18 mouse cellular contexts compared by ENCODE assay signal in genomic region chr2:129587241-129587640, GRCm38 (mm10). TPM values are rescaled to one million over a fixed set of nuclear protein-coding genes. Genes with fewer than 3 reads are reported as not detected.
"Had no signal": no experiment of that assay in that cellular context is flagged by ENCODE, and none has a peak within 500 bp of the region (broad histone marks: within the 10 kb centered on the region; RNA-seq: fewer than 3 reads in every experiment).

No protein-coding gene starts in this region.

- H3K9ac ChIP-seq: limb, embryonic 15.5 days; liver, embryonic 12.5 days; lung, embryonic 14.5 days; midbrain, embryonic 13.5 days; stomach, embryonic 15.5 days had no signal

- H3K27me3 ChIP-seq: limb, embryonic 15.5 days; stomach, embryonic 15.5 days had no signal

- H3K9me3 ChIP-seq: limb, embryonic 15.5 days; liver, embryonic 12.5 days; megakaryocyte, embryonic 14.5 days; midbrain, embryonic 13.5 days; stomach, embryonic 15.5 days had no signal

- ATAC-seq: liver, embryonic 12.5 days; midbrain, embryonic 13.5 days had no signal

- H3K4me3 ChIP-seq: limb, embryonic 15.5 days; liver, embryonic 12.5 days; megakaryocyte, embryonic 14.5 days; midbrain, embryonic 13.5 days; stomach, embryonic 15.5 days had no signal

- DNase-seq: kidney, adult 18-20 months; kidney, postnatal 14 days; layer of hippocampus, postnatal 36 days; lung, postnatal 10 days; right cerebral cortex, postnatal 14 days; thymus, adult 2 months; thymus, postnatal 25 days had no signal

- H3K4me2 ChIP-seq: limb, embryonic 15.5 days; liver, embryonic 12.5 days; lung, embryonic 14.5 days; midbrain, embryonic 13.5 days; stomach, embryonic 15.5 days had no signal

- H3K27ac ChIP-seq: limb, embryonic 15.5 days; liver, embryonic 12.5 days; midbrain, embryonic 13.5 days; stomach, embryonic 15.5 days had no signal

- H3K36me3 ChIP-seq: limb, embryonic 15.5 days; liver, embryonic 12.5 days; midbrain, embryonic 13.5 days; stomach, embryonic 15.5 days had no signal

RNA-seq across cellular contexts. Expression of gene F830045P16Rik, which starts 50.8 kb away (rescaled TPM):
- polyA plus RNA-seq: limb, embryonic 11.5 days; liver, embryonic 12.5 days; liver, embryonic 16.5 days; lung, embryonic 14.5 days; midbrain, embryonic 13.5 days; midbrain, postnatal 0 days; testis, adult 2 months; urinary bladder, adult 2 months had no signal
